Mouse (Mus musculus): ENCODE data around the gene Rpl36al. TPM values are rescaled to one million over a fixed set of nuclear protein-coding genes. Genes with fewer than 3 reads are reported as not detected.

The Rpl36al gene
- polyA plus RNA-seq, 1 experiment from 2014 or later: 316 TPM

- Histone ChIP-seq H3K4me3 (no peak overlapping the region), H3K27ac (replicated peaks) (no peak overlapping the region), H3K27me3 (no peaks in the 10 kb centered on the region), H3K4me1 (peaks cover 18% of the 10 kb centered on the region), H3K36me3 (peaks cover 28% of the 10 kb centered on the region), H3K9ac (replicated peaks) (no peak overlapping the region), H3K4me2 (replicated peaks) (no peak overlapping the region), H3K9me3 (no peaks in the 10 kb centered on the region)
- 90% methylated on average over 9 of the region's 9 CpGs for WGBS
- no peak for ATAC-seq (replicated peaks)
Observed at GRCm38 (mm10) chr12:69190074-69190473, 6.2 kb upstream of the Rpl36al start.

- Histone ChIP-seq H3K9ac (replicated peaks) (0 out of 2 replicates have a peak overlapping the region, but pooled peaks have one; percentile 10), H3K36me3 (peaks cover 28% of the 10 kb centered on the region), H3K4me1 (peaks cover 29% of the 10 kb centered on the region), H3K27ac (replicated peaks) (no peak overlapping the region), H3K4me2 (replicated peaks) (no peak overlapping the region), H3K9me3 (no peaks in the 10 kb centered on the region), H3K4me3 (no peak overlapping the region), H3K27me3 (no peaks in the 10 kb centered on the region)
- 61% methylated on average over 5 of the region's 5 CpGs for WGBS
- no peak for ATAC-seq (replicated peaks)
Observed at GRCm38 (mm10) chr12:69186811-69187471, 3.1 kb upstream of the Rpl36al start.

GRCm38 (mm10) chr12:69185371-69185770 lies 1.5 kb upstream of the Rpl36al start:
- Histone ChIP-seq H3K9ac (replicated peaks) (peak overlapping the region; percentile 62), H3K4me3 (peak overlapping the region; percentile 54), H3K36me3 (peaks cover 23% of the 10 kb centered on the region), H3K27ac (replicated peaks) (no peak overlapping the region), H3K27me3 (no peaks in the 10 kb centered on the region), H3K9me3 (no peaks in the 10 kb centered on the region), H3K4me1 (peaks cover 29% of the 10 kb centered on the region), H3K4me2 (replicated peaks) (peak overlapping the region; percentile 68)
- ATAC-seq (replicated peaks): no peak
- 79% methylated on average over 7 of the region's 7 CpGs for WGBS

GRCm38 (mm10) chr12:69184342-69185295 lies 736 bp upstream of the Rpl36al start:
- Histone ChIP-seq H3K9ac (replicated peaks) (peak overlapping the region; percentile 62), H3K27ac (replicated peaks) (peak overlapping the region; percentile 92), H3K36me3 (peaks cover 16% of the 10 kb centered on the region), H3K4me2 (replicated peaks) (peak overlapping the region; percentile 68), H3K4me1 (peaks cover 29% of the 10 kb centered on the region), H3K27me3 (no peaks in the 10 kb centered on the region), H3K9me3 (no peaks in the 10 kb centered on the region), H3K4me3 (peak overlapping the region; percentile 54)
- WGBS: 2% methylated on average over 85 of the region's 86 CpGs
- peak; percentile 81 for ATAC-seq (replicated peaks)

- no peak overlapping the region for H3K9ac ChIP-seq (replicated peaks)
- H3K4me1 ChIP-seq: peaks cover 22% of the 10 kb centered on the region
- H3K9me3 ChIP-seq: no peaks in the 10 kb centered on the region
- 89% methylated on average over 4 of the region's 4 CpGs for WGBS
- peaks cover 3% of the 10 kb centered on the region; the same call in 1 of the 2 replicates for H3K36me3 ChIP-seq
- H3K4me2 ChIP-seq (replicated peaks): no peak overlapping the region
- H3K4me3 ChIP-seq: no peak overlapping the region
- ATAC-seq (replicated peaks): no peak
- H3K27me3 ChIP-seq: no peaks in the 10 kb centered on the region
- H3K27ac ChIP-seq (replicated peaks): no peak overlapping the region
Observed at GRCm38 (mm10) chr12:69181800-69182199, 2.1 kb downstream of the Rpl36al start.

GRCm38 (mm10) chr12:69179371-69179770 lies 4.5 kb downstream of the Rpl36al start:
- no peak overlapping the region for H3K4me2 ChIP-seq (replicated peaks)
- H3K4me1 ChIP-seq: peaks cover 9% of the 10 kb centered on the region
- 73% methylated on average over 12 of the region's 12 CpGs for WGBS
- no peak for ATAC-seq (replicated peaks)
- H3K27me3 ChIP-seq: no peaks in the 10 kb centered on the region
- H3K9me3 ChIP-seq: no peaks in the 10 kb centered on the region
- no peak overlapping the region for H3K4me3 ChIP-seq
- no peak overlapping the region for H3K27ac ChIP-seq (replicated peaks)
- H3K9ac ChIP-seq (replicated peaks): no peak overlapping the region
- peaks cover 3% of the 10 kb centered on the region; the same call in 1 of the 2 replicates for H3K36me3 ChIP-seq

- Histone ChIP-seq H3K9ac (replicated peaks) (no peak overlapping the region), H3K36me3 (peaks cover 3% of the 10 kb centered on the region; the same call in 1 of the 2 replicates), H3K9me3 (no peaks in the 10 kb centered on the region), H3K27ac (replicated peaks) (no peak overlapping the region), H3K4me1 (0 out of 2 replicates have a peak, but pooled peaks cover 3% of the 10 kb centered on the region), H3K4me2 (replicated peaks) (no peak overlapping the region), H3K27me3 (no peaks in the 10 kb centered on the region), H3K4me3 (no peak overlapping the region)
- no peak for ATAC-seq (replicated peaks)
- 77% methylated on average over 3 of the region's 3 CpGs for WGBS
Observed at GRCm38 (mm10) chr12:69177526-69177925, 6.4 kb downstream of the Rpl36al start.

GRCm38 (mm10) chr12:69175975-69176374 lies 7.9 kb downstream of the Rpl36al start:
- no peak for ATAC-seq (replicated peaks)
- Histone ChIP-seq H3K9me3 (no peaks in the 10 kb centered on the region), H3K4me2 (replicated peaks) (no peak overlapping the region), H3K36me3 (no peaks in the 10 kb centered on the region), H3K9ac (replicated peaks) (no peak overlapping the region), H3K27me3 (no peaks in the 10 kb centered on the region), H3K4me1 (no peaks in the 10 kb centered on the region), H3K27ac (replicated peaks) (no peak overlapping the region), H3K4me3 (no peak overlapping the region)
- WGBS: 93% methylated on average over 3 of the region's 3 CpGs

GRCm38 (mm10) chr12:69171307-69171706 lies 12.6 kb downstream of the Rpl36al start:
- Histone ChIP-seq H3K4me2 (replicated peaks) (no peak overlapping the region), H3K27me3 (no peaks in the 10 kb centered on the region), H3K9ac (replicated peaks) (no peak overlapping the region), H3K27ac (replicated peaks) (no peak overlapping the region), H3K36me3 (no peaks in the 10 kb centered on the region), H3K9me3 (no peaks in the 10 kb centered on the region), H3K4me3 (no peak overlapping the region), H3K4me1 (peaks cover 18% of the 10 kb centered on the region)
- WGBS: 96% methylated on average over 2 of the region's 2 CpGs
- no peak for ATAC-seq (replicated peaks)

- ATAC-seq (replicated peaks): peak; percentile 95
- Histone ChIP-seq H3K27me3 (no peaks in the 10 kb centered on the region), H3K4me3 (peak within 1 kb of the TSS; percentile 89), H3K36me3 (no peaks in the 10 kb centered on the region), H3K4me1 (peaks cover 18% of the 10 kb centered on the region), H3K9ac (replicated peaks) (peak within 1 kb of the TSS; percentile 76), H3K4me2 (replicated peaks) (peak within 1 kb of the TSS; percentile 90), H3K9me3 (no peaks in the 10 kb centered on the region), H3K27ac (replicated peaks) (peak within 1 kb of the TSS; percentile 80)
- under 1% methylated on average over 40 of the region's 40 CpGs for WGBS
Observed at GRCm38 (mm10) chr12:69168461-69169106, 15.3 kb downstream of the Rpl36al start, which contains the start of gene Lrr1. Lrr1 (plus strand) TSS chr12:69168814.

GRCm38 (mm10) chr12:69167656-69168460 lies 16.0 kb downstream of the Rpl36al start:
- 9% methylated on average over 18 of the region's 18 CpGs for WGBS
- peak overlapping the region; percentile 90 for H3K4me2 ChIP-seq (replicated peaks)
- peak overlapping the region; percentile 76 for H3K9ac ChIP-seq (replicated peaks)
- H3K9me3 ChIP-seq: no peaks in the 10 kb centered on the region
- peak overlapping the region; percentile 80 for H3K27ac ChIP-seq (replicated peaks)
- H3K4me3 ChIP-seq: peak overlapping the region; percentile 89
- peaks cover 18% of the 10 kb centered on the region for H3K4me1 ChIP-seq
- no peaks in the 10 kb centered on the region for H3K27me3 ChIP-seq
- H3K36me3 ChIP-seq: no peaks in the 10 kb centered on the region
- peak; percentile 57 for ATAC-seq (replicated peaks)
